Mouse (Mus musculus): ENCODE data around the gene Zfp553. TPM values are rescaled to one million over a fixed set of nuclear protein-coding genes. Genes with fewer than 3 reads are reported as not detected.

Zfp553 gene
- polyA plus RNA-seq (2014; fragmentation: Nextera tagmentation; extraction: Ambion mirVana): 20.9 and 22.5 TPM in 2 replicates

GRCm38 (mm10) chr7:127232622-127233367 lies at the start of gene Zfp553, which contains the start of gene Sept1:
Gene Zfp553, plus strand, starts transcription at chr7:127233061.
Gene Sept1, minus strand, starts transcription at chr7:127233130.
- Histone ChIP-seq H3K4me3 (ENCODE audit: low read depth, low read length) (peak within 1 kb of the TSS; percentile 98), H3K4me2 (ENCODE audit: low read depth, low read length) (peak within 1 kb of the TSS; percentile 76), H3K27ac (replicated peaks; ENCODE audit: low read depth, low read length) (peak within 1 kb of the TSS; percentile 95), H3K27me3 (ENCODE audit: control insufficient read depth, insufficient read depth, low read length) (no peaks in the 10 kb centered on the region), H3K9me3 (replicated peaks; ENCODE audit: control insufficient read depth, low read length) (no peaks in the 10 kb centered on the region), H3K4me1 (ENCODE audit: control insufficient read depth, insufficient read depth, low read length) (peaks cover 5% of the 10 kb centered on the region; the same call in 1 of the 2 replicates), H3K36me3 (replicated peaks; ENCODE audit: control insufficient read depth, insufficient read depth, low read depth, low read length) (peaks cover 23% of the 10 kb centered on the region), H3K9ac (replicated peaks; ENCODE audit: low read length) (peak within 1 kb of the TSS; percentile 99)
- ATAC-seq (replicated peaks; ENCODE audit: insufficient number of reproducible peaks, low FRiP score, low TSS enrichment, low read depth) (peak; percentile 89), DNase-seq (ENCODE audit: low spot score) (peak; percentile 92)
- under 1% methylated on average over 64 of the region's 64 CpGs for WGBS

- WGBS: 76% methylated on average over 8 of the region's 8 CpGs
- no peak for DNase-seq (ENCODE audit: low spot score)
- no peak overlapping the region for H3K9ac ChIP-seq (replicated peaks; ENCODE audit: low read length)
- no peaks in the 10 kb centered on the region for H3K9me3 ChIP-seq (replicated peaks; ENCODE audit: control insufficient read depth, low read length)
- no peak for ATAC-seq (replicated peaks; ENCODE audit: insufficient number of reproducible peaks, low FRiP score, low TSS enrichment, low read depth)
- H3K4me3 ChIP-seq (ENCODE audit: low read depth, low read length): no peak overlapping the region
- no peak overlapping the region for H3K4me2 ChIP-seq (ENCODE audit: low read depth, low read length)
- no peaks in the 10 kb centered on the region for H3K36me3 ChIP-seq (replicated peaks; ENCODE audit: control insufficient read depth, insufficient read depth, low read depth, low read length)
- H3K4me1 ChIP-seq (ENCODE audit: control insufficient read depth, insufficient read depth, low read length): no peaks in the 10 kb centered on the region
- H3K27me3 ChIP-seq (ENCODE audit: control insufficient read depth, insufficient read depth, low read length): no peaks in the 10 kb centered on the region
- H3K27ac ChIP-seq (replicated peaks; ENCODE audit: low read depth, low read length): no peak overlapping the region
Measured at GRCm38 (mm10) chr7:127183345-127183744, 49.5 kb upstream of the Zfp553 start.

- H3K4me3 ChIP-seq (ENCODE audit: low read depth, low read length): no peak overlapping the region
- H3K27ac ChIP-seq (replicated peaks; ENCODE audit: low read depth, low read length): no peak overlapping the region
- no peaks in the 10 kb centered on the region for H3K36me3 ChIP-seq (replicated peaks; ENCODE audit: control insufficient read depth, insufficient read depth, low read depth, low read length)
- no peak overlapping the region for H3K9ac ChIP-seq (replicated peaks; ENCODE audit: low read length)
- no peak for ATAC-seq (replicated peaks; ENCODE audit: insufficient number of reproducible peaks, low FRiP score, low TSS enrichment, low read depth)
- no peaks in the 10 kb centered on the region for H3K9me3 ChIP-seq (replicated peaks; ENCODE audit: control insufficient read depth, low read length)
- H3K27me3 ChIP-seq (ENCODE audit: control insufficient read depth, insufficient read depth, low read length): no peaks in the 10 kb centered on the region
- DNase-seq (ENCODE audit: low spot score): no peak
- no peak overlapping the region for H3K4me2 ChIP-seq (ENCODE audit: low read depth, low read length)
- no peaks in the 10 kb centered on the region for H3K4me1 ChIP-seq (ENCODE audit: control insufficient read depth, insufficient read depth, low read length)
- 79% methylated on average over 6 of the region's 6 CpGs for whole genome bisulfite sequencing
Measured at GRCm38 (mm10) chr7:127183828-127184227, 49.0 kb upstream of the Zfp553 start.

GRCm38 (mm10) chr7:127184720-127185119 lies 48.1 kb upstream of the Zfp553 start:
- Histone ChIP-seq H3K27me3 (ENCODE audit: control insufficient read depth, insufficient read depth, low read length) (no peaks in the 10 kb centered on the region), H3K27ac (replicated peaks; ENCODE audit: low read depth, low read length) (no peak overlapping the region), H3K4me2 (ENCODE audit: low read depth, low read length) (no peak overlapping the region), H3K4me1 (ENCODE audit: control insufficient read depth, insufficient read depth, low read length) (no peaks in the 10 kb centered on the region), H3K9me3 (replicated peaks; ENCODE audit: control insufficient read depth, low read length) (no peaks in the 10 kb centered on the region), H3K36me3 (replicated peaks; ENCODE audit: control insufficient read depth, insufficient read depth, low read depth, low read length) (no peaks in the 10 kb centered on the region), H3K9ac (replicated peaks; ENCODE audit: low read length) (no peak overlapping the region), H3K4me3 (ENCODE audit: low read depth, low read length) (no peak overlapping the region)
- DNase-seq (ENCODE audit: low spot score) (no peak), ATAC-seq (replicated peaks; ENCODE audit: insufficient number of reproducible peaks, low FRiP score, low TSS enrichment, low read depth) (no peak)
- 60% methylated on average over 1 of the region's 1 CpGs for WGBS

- no peaks in the 10 kb centered on the region for H3K36me3 ChIP-seq (replicated peaks; ENCODE audit: control insufficient read depth, insufficient read depth, low read depth, low read length)
- DNase-seq (ENCODE audit: low spot score) (peak; percentile 44), ATAC-seq (replicated peaks; ENCODE audit: insufficient number of reproducible peaks, low FRiP score, low TSS enrichment, low read depth) (no peak)
- no peak overlapping the region for H3K9ac ChIP-seq (replicated peaks; ENCODE audit: low read length)
- no peak overlapping the region for H3K27ac ChIP-seq (replicated peaks; ENCODE audit: low read depth, low read length)
- H3K4me3 ChIP-seq (ENCODE audit: low read depth, low read length): no peak overlapping the region
- no peaks in the 10 kb centered on the region for H3K27me3 ChIP-seq (ENCODE audit: control insufficient read depth, insufficient read depth, low read length)
- no peaks in the 10 kb centered on the region for H3K4me1 ChIP-seq (ENCODE audit: control insufficient read depth, insufficient read depth, low read length)
- no peaks in the 10 kb centered on the region for H3K9me3 ChIP-seq (replicated peaks; ENCODE audit: control insufficient read depth, low read length)
- H3K4me2 ChIP-seq (ENCODE audit: low read depth, low read length): no peak overlapping the region
- 70% methylated on average over 3 of the region's 3 CpGs for WGBS
Measured at GRCm38 (mm10) chr7:127185601-127186000, 47.3 kb upstream of the Zfp553 start.

GRCm38 (mm10) chr7:127187351-127187750 lies 45.5 kb upstream of the Zfp553 start:
- Histone ChIP-seq H3K4me1 (ENCODE audit: control insufficient read depth, insufficient read depth, low read length) (no peaks in the 10 kb centered on the region), H3K27me3 (ENCODE audit: control insufficient read depth, insufficient read depth, low read length) (no peaks in the 10 kb centered on the region), H3K36me3 (replicated peaks; ENCODE audit: control insufficient read depth, insufficient read depth, low read depth, low read length) (peaks cover 5% of the 10 kb centered on the region; the same call in 1 of the 2 replicates), H3K27ac (replicated peaks; ENCODE audit: low read depth, low read length) (no peak overlapping the region), H3K4me3 (ENCODE audit: low read depth, low read length) (no peak overlapping the region), H3K9ac (replicated peaks; ENCODE audit: low read length) (no peak overlapping the region), H3K9me3 (replicated peaks; ENCODE audit: control insufficient read depth, low read length) (no peaks in the 10 kb centered on the region), H3K4me2 (ENCODE audit: low read depth, low read length) (no peak overlapping the region)
- ATAC-seq (replicated peaks; ENCODE audit: insufficient number of reproducible peaks, low FRiP score, low TSS enrichment, low read depth): no peak
- WGBS: 62% methylated on average over 9 of the region's 10 CpGs
- no peak for DNase-seq (ENCODE audit: low spot score)

GRCm38 (mm10) chr7:127188305-127189276 lies 44.3 kb upstream of the Zfp553 start:
- no peak for DNase-seq (ENCODE audit: low spot score)
- no peaks in the 10 kb centered on the region for H3K27me3 ChIP-seq (ENCODE audit: control insufficient read depth, insufficient read depth, low read length)
- no peak overlapping the region for H3K9ac ChIP-seq (replicated peaks; ENCODE audit: low read length)
- H3K27ac ChIP-seq (replicated peaks; ENCODE audit: low read depth, low read length): no peak overlapping the region
- WGBS: 83% methylated on average over 17 of the region's 17 CpGs
- no peak overlapping the region for H3K4me2 ChIP-seq (ENCODE audit: low read depth, low read length)
- H3K4me1 ChIP-seq (ENCODE audit: control insufficient read depth, insufficient read depth, low read length): no peaks in the 10 kb centered on the region
- H3K4me3 ChIP-seq (ENCODE audit: low read depth, low read length): no peak overlapping the region
- no peaks in the 10 kb centered on the region for H3K9me3 ChIP-seq (replicated peaks; ENCODE audit: control insufficient read depth, low read length)
- no peak for ATAC-seq (replicated peaks; ENCODE audit: insufficient number of reproducible peaks, low FRiP score, low TSS enrichment, low read depth)
- peaks cover 5% of the 10 kb centered on the region; the same call in 1 of the 2 replicates for H3K36me3 ChIP-seq (replicated peaks; ENCODE audit: control insufficient read depth, insufficient read depth, low read depth, low read length)

Data from embryonic facial prominence, embryonic 11.5 days (tissue).